Mouse (Mus musculus) bone marrow, adult 2 months (tissue): ENCODE measurements around the gene Zfp174. TPM values are rescaled to one million over a fixed set of nuclear protein-coding genes. Genes with fewer than 3 reads are reported as not detected.

ENCODE experiments used
- H3K27ac ChIP-seq: fragments of 200-500 bp; 2 replicates; pipeline ENCODE4 v1.5.1; 2012; ENCODE audit warnings: low read depth, mild to moderate bottlenecking, control low read depth, inconsistent platforms, low read length; ENCODE audit not compliant: control insufficient read depth, poor library complexity, insufficient read depth
- H3K4me1 ChIP-seq: fragments of 200-500 bp; 2 replicates; pipeline ENCODE4 v1.6.1; 2011; ENCODE audit warnings: low read length; ENCODE audit not compliant: control insufficient read depth, insufficient read depth
- H3K4me3 ChIP-seq: fragments of 200-500 bp; replicated peaks from 2 replicates; pipeline ENCODE3; 2011; ENCODE audit warnings: mild to moderate bottlenecking, low read depth, low read length, control low read depth; ENCODE audit not compliant: control insufficient read depth
- CTCF ChIP-seq: fragments of 200-500 bp; IDR thresholded peaks from 2 replicates; pipeline ENCODE4 v1.5.1; 2011; ENCODE audit warnings: low read length, control low read depth; ENCODE audit not compliant: control insufficient read depth, insufficient read depth
- POLR2A ChIP-seq: fragments of 200-500 bp; IDR thresholded peaks from 2 replicates; pipeline ENCODE4 v1.6.1; 2011; ENCODE audit warnings: low read depth, mild to moderate bottlenecking, control low read depth, low read length, borderline replicate concordance; ENCODE audit not compliant: control insufficient read depth
- WGBS: fragments of 180-500 bp; shearing (Covaris S2); methylation state at CpG from one replicate; pipeline ENCODE4 v1.1.7; 2018; 5-methylcytosine and 5-hydroxymethylcytosine counted together
- polyA plus RNA-seq: library from polyadenylated mRNA; stranded (reverse); fragments of >200 nt; gene quantifications from 2 replicates; pipeline ENCODE4 v1.2.4, GENCODE M21; 2011; ENCODE audit warnings: low replicate concordance; ENCODE audit not compliant: missing spikeins, insufficient read depth, insufficient read length

Zfp174 gene
- polyA plus RNA-seq, 1 experiment = 0.42 TPM

- Histone ChIP-seq H3K4me3 (no peak overlapping the region), H3K4me1 (peaks cover 8% of the 10 kb centered on the region; the same call in 1 of the 2 replicates), H3K27ac (no peak overlapping the region)
- no peak for TF ChIP-seq POLR2A
- no peak for TF ChIP-seq CTCF
- WGBS = 88% methylated on average over 14 of the region's 14 CpGs
Observed at GRCm38 (mm10) chr16:3891621-3892295, 44.7 kb downstream of the Zfp174 start.

- peak overlapping the region; percentile 36 for H3K27ac ChIP-seq
- TF ChIP-seq CTCF (no peak), POLR2A (no peak)
- H3K4me1 ChIP-seq = peaks cover 8% of the 10 kb centered on the region; the same call in 1 of the 2 replicates
- no peak overlapping the region for H3K4me3 ChIP-seq
- WGBS = 44% methylated on average over 3 of the region's 3 CpGs
Observed at GRCm38 (mm10) chr16:3893739-3894138, 46.7 kb downstream of the Zfp174 start.

- Histone ChIP-seq H3K4me3 (peak overlapping the region; percentile 59), H3K4me1 (peaks cover 8% of the 10 kb centered on the region; the same call in 1 of the 2 replicates), H3K27ac (peak overlapping the region; percentile 75; the same call in 1 of the 2 replicates)
- 6% methylated on average over 9 of the region's 9 CpGs for WGBS
- TF ChIP-seq CTCF (no peak), POLR2A (peak; percentile 42; the same call in 1 of the 2 replicates)
Observed at GRCm38 (mm10) chr16:3895173-3895792, 48.2 kb downstream of the Zfp174 start.

- H3K4me3 ChIP-seq = no peak overlapping the region
- H3K4me1 ChIP-seq = peaks cover 8% of the 10 kb centered on the region; the same call in 1 of the 2 replicates
- WGBS = 37% methylated on average over 6 of the region's 6 CpGs
- no peak for TF ChIP-seq CTCF
- no peak overlapping the region; the same call in 1 of the 2 replicates for H3K27ac ChIP-seq
Observed at GRCm38 (mm10) chr16:3896046-3896445, 49.0 kb downstream of the Zfp174 start.

GRCm38 (mm10) chr16:3896553-3896952 lies 49.5 kb downstream of the Zfp174 start:
- no peak overlapping the region for H3K4me3 ChIP-seq
- no peak for TF ChIP-seq POLR2A
- TF ChIP-seq CTCF = no peak
- H3K4me1 ChIP-seq = peaks cover 8% of the 10 kb centered on the region; the same call in 1 of the 2 replicates
- WGBS = 78% methylated on average over 1 of the region's 1 CpGs
- H3K27ac ChIP-seq = no peak overlapping the region; the same call in 1 of the 2 replicates

- WGBS = 78% methylated on average over 2 of the region's 2 CpGs
- H3K4me1 ChIP-seq = no peaks in the 10 kb centered on the region
Observed at GRCm38 (mm10) chr16:3907471-3907870, 60.4 kb downstream of the Zfp174 start.

More at GRCm38 (mm10) chr16:3907471-3907870, 60.4 kb downstream of the Zfp174 start:
- Histone ChIP-seq H3K4me3 (no peak overlapping the region), H3K27ac (no peak overlapping the region)
- TF ChIP-seq POLR2A (no peak), CTCF (no peak)

Other genes with a start within 250 kb of the Zfp174 start
- gene Mefv, start 129.2 kb upstream of the Zfp174 start, polyA plus RNA-seq = 2.2 and 11.8 TPM in 2 replicates
- 11.9 and 14.8 TPM in 2 replicates for gene Zfp263, start 103.2 kb upstream of the Zfp174 start, polyA plus RNA-seq
- not detected in 2 replicates for gene Olfr15, start 16.4 kb upstream of the Zfp174 start, polyA plus RNA-seq
- 14.0 and 42.4 TPM in 2 replicates for gene Naa60, start 25.1 kb downstream of the Zfp174 start, polyA plus RNA-seq
- 4.8 and 19.2 TPM in 2 replicates for gene Zfp597, start 37.3 kb downstream of the Zfp174 start, polyA plus RNA-seq
- not detected in 2 replicates for gene Gm20695, start 37.4 kb downstream of the Zfp174 start, polyA plus RNA-seq
- 4.3 and 8.0 TPM in 2 replicates for gene 1700037C18Rik, start 61.4 kb downstream of the Zfp174 start, polyA plus RNA-seq
- gene Cluap1, start 61.5 kb downstream of the Zfp174 start, polyA plus RNA-seq = 5.5 and 12.5 TPM in 2 replicates
- 2.9 and 3.0 TPM in 2 replicates for gene Nlrc3, start 129.4 kb downstream of the Zfp174 start, polyA plus RNA-seq
- gene Slx4, start 156.5 kb downstream of the Zfp174 start, polyA plus RNA-seq = 9.5 and 14.5 TPM in 2 replicates
- 1.2 TPM in 1 of 2 replicates, not detected in the other for gene Dnase1, start 189.7 kb downstream of the Zfp174 start, polyA plus RNA-seq
- 21.3 and 47.1 TPM in 2 replicates for gene Trap1, start 230.6 kb downstream of the Zfp174 start, polyA plus RNA-seq